In genomic region chr7:121864858-121865585, GRCm38 (mm10) we compare ENCODE assay signal across 7 mouse cellular contexts. TPM values are rescaled to one million over a fixed set of nuclear protein-coding genes. Genes with fewer than 3 reads are reported as not detected.
A peak's percentile ranks its signal among the peaks of the same experiment; 100 is the strongest.
DNase-seq lines count a peak whose midpoint lies in the region; ATAC-seq lines count a peak whose summit lies in the region.

Gene Scnn1b, plus strand, starts transcription at chr7:121865038.

- DNase-seq in Muller cell, postnatal 12 days (ENCODE audit: inconsistent ontology term): peak; percentile 17
- no peak for DNase-seq in embryonic facial prominence, embryonic 11.5 days (ENCODE audit: low spot score)
- peak; percentile 9 to 15 for DNase-seq in kidney, adult 8-10 months
- peak; percentile 76 for DNase-seq in lung, postnatal 36 days
- DNase-seq in thymus, adult 18-20 months: no peak
- no peak for DNase-seq in thymus, postnatal 14 days
- DNase-seq in left cerebral cortex, postnatal 25 days (ENCODE audit: low spot score in 2 of 2): no peak

- H3K4me1 ChIP-seq in embryonic facial prominence, embryonic 11.5 days (ENCODE audit: control insufficient read depth, insufficient read depth, low read length): no peaks in the 10 kb centered on the region

- H3K36me3 ChIP-seq in embryonic facial prominence, embryonic 11.5 days (replicated peaks; ENCODE audit: control insufficient read depth, insufficient read depth, low read depth, low read length): no peaks in the 10 kb centered on the region

- no peak within 1 kb of the TSS for H3K27ac ChIP-seq in embryonic facial prominence, embryonic 11.5 days (replicated peaks; ENCODE audit: low read depth, low read length)

- ATAC-seq in embryonic facial prominence, embryonic 11.5 days (replicated peaks; ENCODE audit: insufficient number of reproducible peaks, low FRiP score, low TSS enrichment, low read depth): 0 out of 2 replicates have a peak, but pooled peaks have one; percentile 39

- no peaks in the 10 kb centered on the region for H3K9me3 ChIP-seq in embryonic facial prominence, embryonic 11.5 days (replicated peaks; ENCODE audit: control insufficient read depth, low read length)

- intact Hi-C loops in left cerebral cortex, postnatal 25 days (cut with DNase I): no loop called here

- 3% methylated on average over 38 of the region's 42 CpGs for WGBS in embryonic facial prominence, embryonic 11.5 days

- peak within 1 kb of the TSS; percentile 58 for H3K4me2 ChIP-seq in embryonic facial prominence, embryonic 11.5 days (ENCODE audit: low read depth, low read length)

- no peak within 1 kb of the TSS for H3K9ac ChIP-seq in embryonic facial prominence, embryonic 11.5 days (replicated peaks; ENCODE audit: low read length)

- H3K27me3 ChIP-seq in embryonic facial prominence, embryonic 11.5 days (ENCODE audit: control insufficient read depth, insufficient read depth, low read length): peaks cover 18% of the 10 kb centered on the region

- peak within 1 kb of the TSS; percentile 29 for H3K4me3 ChIP-seq in embryonic facial prominence, embryonic 11.5 days (ENCODE audit: low read depth, low read length)

RNA-seq across cellular contexts. Expression of gene Scnn1b, which starts in this region (rescaled TPM):
- 0.24 and 0.38 TPM in 2 replicates for polyA plus RNA-seq in embryonic facial prominence, embryonic 11.5 days (2014; fragmentation: Nextera tagmentation; extraction: Ambion mirVana)
- not detected for total RNA-seq in left cerebral cortex, postnatal 25 days (2021)

Comparison
In these comparisons a context has a peak if more than half of its experiments do, and no peak if none do; other contexts are left out.
1. Peak in ATAC-seq, H3K4me3 ChIP-seq and H3K4me2 ChIP-seq in embryonic facial prominence, embryonic 11.5 days; RNA of the gene not detected or under 1 TPM.
2. DNase-seq: peak in Muller cell, postnatal 12 days (single experiment), kidney, adult 8-10 months (2 of 2) and lung, postnatal 36 days (single experiment); none in embryonic facial prominence, embryonic 11.5 days (single experiment), thymus, adult 18-20 months (0 of 2), thymus, postnatal 14 days (single experiment) and left cerebral cortex, postnatal 25 days (0 of 2).